Mouse (Mus musculus) neutrophil, adult 5-6 weeks (primary cell): ENCODE measurements around the gene Slc45a3. TPM values are rescaled to one million over a fixed set of nuclear protein-coding genes. Genes with fewer than 3 reads are reported as not detected.

Source experiments
- ATAC-seq: fragments of 151-379, 151-347 bp; 2 replicates; pipeline ENCODE4 v1.8.0; 2017; ENCODE audit warnings: mild to moderate bottlenecking, moderate TSS enrichment; ENCODE audit not compliant: insufficient number of reproducible peaks, poor library complexity, low FRiP score, severe bottlenecking; ENCODE audit errors: extremely low read depth
- total RNA-seq: library from RNA; stranded (forward); fragments of 200-1000 nt; gene quantifications from 2 replicates; pipeline ENCODE4 v1.2.3, GENCODE M21; 2017

Slc45a3 gene
- total RNA-seq, 1 experiment from 2014 or later = not detected

DNA sequence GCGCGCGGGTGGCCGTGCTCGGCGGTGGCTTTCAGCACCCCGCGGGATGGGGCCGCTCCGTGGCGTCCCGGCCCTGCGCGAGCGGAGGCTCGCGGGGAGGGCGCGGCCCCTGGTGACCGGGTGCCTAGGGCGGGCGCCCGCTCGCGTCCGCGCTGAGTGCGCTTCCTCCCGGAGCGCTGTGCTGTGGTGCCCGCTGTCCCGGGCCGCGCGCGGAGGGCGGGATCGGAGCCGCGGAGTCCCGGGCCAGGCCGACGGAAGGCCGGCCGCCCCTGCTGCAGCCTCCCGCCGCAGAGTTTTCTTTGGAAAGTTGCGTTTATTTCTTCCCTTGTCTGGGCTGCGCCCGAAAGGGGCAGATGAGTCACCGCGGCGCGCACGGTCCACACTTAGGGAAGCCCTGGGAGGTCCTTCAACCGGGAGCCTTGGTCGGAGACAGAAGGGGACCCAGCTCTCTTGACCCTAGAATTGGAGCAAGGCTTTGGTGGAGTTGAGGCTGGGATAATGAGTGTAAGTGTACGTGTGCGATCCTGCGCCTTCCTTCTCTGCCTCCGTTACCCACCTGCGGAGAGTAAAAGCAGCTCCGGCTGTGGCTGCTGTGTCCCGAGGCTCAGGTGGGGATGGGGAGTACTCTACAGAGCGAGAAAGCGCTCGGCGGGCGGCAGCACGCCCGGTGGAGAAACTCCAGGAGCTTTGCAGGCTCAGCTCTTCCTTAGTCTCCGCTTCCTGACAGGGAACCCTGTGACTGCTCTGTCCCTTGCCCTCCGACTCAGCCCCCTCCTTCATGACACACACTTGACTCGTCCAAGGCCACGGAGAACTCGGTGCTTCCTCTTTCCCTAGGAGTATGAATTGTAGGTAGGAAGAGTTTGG, 551 bp downstream of the Slc45a3 start:
- no peak for ATAC-seq

DNA sequence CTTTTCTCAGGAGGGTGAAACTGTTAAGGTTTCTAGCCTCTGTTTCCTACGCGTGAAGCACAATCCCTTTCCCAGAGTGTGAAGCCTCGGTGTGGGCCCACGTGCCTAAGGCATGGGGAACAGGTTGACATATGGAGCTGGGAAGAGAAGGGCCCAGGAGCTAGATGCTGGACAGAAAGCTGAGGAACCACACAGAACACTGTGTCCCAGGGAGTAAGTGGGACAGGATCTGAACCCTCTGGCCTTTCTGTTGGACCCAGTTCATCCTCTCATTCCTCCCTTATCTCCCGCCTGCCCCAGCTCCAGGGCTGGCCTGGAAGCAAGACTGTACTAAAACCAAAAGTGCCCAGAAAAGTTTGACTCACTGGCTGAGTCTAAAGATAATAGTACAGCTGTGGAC, 1.3 kb downstream of the Slc45a3 start:
- no peak for ATAC-seq

- no peak for ATAC-seq
Measured at GRCm38 (mm10) chr1:131964580-131964979, 1.8 kb downstream of the Slc45a3 start.

DNA sequence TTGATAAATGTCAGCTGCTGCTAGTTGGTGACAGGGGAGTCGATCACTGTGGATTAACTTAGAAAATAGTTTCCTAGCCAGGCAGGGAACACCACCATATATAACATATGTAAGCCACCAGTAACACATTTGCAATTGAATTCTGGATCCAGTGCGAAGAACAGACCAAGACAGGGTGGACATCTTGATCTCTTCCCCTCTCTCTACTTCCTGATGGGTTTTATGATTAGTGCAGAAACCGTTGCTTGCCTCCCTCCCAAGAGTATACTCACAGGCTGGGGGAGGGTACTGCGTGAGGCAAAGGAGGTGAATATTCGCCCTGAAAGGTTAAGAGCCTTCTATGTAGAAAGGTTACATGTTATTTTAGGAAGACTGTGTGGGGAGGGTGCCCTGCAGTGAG, 3.1 kb downstream of the Slc45a3 start:
- no peak for ATAC-seq

DNA sequence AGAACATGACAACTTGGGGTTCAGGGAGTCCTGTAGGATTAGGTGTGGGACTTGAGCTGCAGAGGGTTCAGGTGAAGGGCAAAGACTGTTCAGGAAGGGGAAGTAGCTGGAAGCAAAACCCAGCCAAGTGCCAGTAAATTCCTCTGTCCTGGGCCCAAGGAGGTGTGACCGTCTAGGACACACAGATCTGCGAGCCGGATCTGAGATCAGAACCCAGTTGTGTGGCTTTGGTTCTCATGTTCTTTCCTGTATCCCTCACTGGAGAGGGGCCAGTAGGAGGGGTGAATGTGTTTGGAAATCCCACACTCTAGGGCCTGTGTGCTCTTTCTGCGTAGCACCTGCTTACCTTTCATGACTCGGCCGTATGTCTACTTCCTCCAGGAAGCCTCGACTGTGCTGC, 4.6 kb downstream of the Slc45a3 start:
- ATAC-seq = no peak

DNA sequence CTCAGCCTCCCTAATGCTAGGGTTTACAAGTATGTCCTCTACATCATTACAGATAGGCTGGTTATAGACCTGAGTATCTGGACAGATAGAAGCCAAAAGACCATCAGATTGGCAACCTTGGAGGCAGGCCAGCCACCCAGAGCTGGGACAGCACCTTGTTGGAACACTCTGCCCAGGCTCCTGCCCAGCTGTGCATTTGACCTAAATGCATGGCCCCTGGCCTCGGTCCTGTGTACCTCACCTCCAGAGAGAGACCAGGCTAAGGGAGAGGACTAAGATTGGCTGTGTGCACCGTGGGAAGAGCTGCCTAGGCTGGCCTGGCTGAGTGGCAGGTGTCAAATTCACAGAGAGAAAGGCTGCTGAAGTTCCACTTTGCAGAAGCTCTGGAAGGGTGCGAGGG, 5.8 kb downstream of the Slc45a3 start:
- no peak for ATAC-seq

DNA sequence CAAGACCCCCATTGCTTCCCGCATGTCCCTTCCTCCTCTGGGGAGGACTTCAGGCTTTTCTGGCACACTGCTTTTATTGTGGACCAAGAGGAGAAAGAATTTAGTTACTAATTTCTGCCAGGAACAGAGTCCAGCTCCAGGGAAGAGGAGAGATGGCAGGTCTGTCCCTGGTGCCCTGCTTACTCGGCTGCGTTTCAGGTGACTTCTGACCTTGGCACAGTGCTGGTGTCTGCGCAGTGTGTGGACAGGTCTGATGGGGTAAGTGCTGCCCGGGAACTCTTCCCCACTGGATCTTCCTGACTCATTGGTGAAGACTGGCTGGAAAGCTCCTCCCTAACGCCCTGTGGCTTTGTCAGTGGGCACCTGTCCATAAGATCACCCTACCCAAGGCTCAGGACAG, 6.2 kb downstream of the Slc45a3 start:
- ATAC-seq = no peak

DNA sequence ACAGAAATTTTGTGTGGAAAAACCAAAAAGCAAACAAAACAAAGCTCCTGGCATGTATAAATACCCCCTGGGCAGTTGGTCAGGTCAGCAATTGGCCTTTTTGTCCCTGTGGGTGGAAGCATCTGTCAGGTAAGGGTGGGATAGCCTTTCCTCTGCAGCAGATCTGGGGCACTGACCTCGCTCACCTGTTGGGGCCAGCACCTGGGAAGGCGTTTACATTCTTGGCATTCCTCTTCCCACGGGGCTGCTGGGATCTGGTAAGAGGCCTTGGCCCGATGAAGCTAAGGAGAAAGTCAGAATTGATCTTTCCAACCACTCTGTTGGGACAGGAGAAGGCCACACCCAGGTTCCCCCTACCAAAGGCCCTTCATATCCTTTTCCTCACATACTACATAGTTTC, 7.1 kb downstream of the Slc45a3 start:
- ATAC-seq = no peak

DNA sequence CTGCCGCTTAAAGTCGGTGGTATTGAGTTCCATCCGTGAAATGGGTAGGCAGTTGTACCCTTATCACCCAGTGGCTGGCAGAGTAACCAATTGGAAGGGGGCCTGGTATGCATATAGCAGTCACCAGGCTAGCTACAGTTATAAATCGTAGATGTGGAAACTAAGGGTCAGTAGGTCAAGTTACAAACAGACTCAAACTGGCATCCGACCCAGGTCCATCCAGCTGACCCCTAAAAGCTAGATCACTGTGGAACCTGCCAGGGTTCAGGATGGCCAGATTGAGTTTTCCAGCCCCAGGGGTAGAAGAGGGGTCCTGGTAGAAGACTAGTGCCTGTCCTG, 7.5 kb downstream of the Slc45a3 start:
- ATAC-seq = no peak

- no peak for ATAC-seq
Measured at GRCm38 (mm10) chr1:131970661-131971520, 8.1 kb downstream of the Slc45a3 start.

DNA sequence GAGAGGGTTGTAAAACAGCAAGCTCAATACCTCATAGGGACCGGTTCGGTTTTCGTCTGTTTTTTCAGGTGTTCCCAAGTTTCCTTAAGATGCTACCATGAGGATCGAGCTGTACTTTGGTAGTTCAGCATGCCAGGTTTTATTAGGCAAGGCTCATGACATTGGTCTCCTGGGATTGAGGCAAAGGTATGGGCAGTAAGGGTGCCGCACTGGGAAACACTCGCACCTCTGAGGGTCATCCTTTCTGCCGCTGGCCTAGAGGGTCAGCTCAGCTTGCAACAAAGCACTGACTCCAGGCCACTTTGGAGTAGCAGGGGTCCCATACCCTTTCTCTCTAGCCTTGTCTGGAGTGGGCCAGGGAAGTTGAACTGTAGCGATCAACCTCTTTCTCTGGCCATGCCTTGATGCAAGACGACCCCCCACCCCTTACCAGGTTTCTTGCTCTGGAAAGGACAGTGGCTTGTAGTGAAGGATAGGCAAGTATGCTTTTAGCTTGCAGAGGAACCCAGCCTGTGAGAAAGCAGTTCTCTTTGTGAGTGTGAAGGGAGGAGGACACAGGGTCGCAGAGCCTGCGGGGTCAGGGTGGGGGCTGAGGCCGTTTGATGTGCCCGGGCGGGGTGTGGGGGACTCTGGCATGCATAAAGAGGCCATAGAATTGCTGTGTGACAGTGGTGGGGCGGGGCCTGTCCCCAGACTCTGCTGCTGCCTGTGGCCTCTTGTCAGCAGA, 9.2 kb downstream of the Slc45a3 start:
- ATAC-seq = no peak

- no peak for ATAC-seq
Measured at GRCm38 (mm10) chr1:131972498-131973334, 9.9 kb downstream of the Slc45a3 start.

DNA sequence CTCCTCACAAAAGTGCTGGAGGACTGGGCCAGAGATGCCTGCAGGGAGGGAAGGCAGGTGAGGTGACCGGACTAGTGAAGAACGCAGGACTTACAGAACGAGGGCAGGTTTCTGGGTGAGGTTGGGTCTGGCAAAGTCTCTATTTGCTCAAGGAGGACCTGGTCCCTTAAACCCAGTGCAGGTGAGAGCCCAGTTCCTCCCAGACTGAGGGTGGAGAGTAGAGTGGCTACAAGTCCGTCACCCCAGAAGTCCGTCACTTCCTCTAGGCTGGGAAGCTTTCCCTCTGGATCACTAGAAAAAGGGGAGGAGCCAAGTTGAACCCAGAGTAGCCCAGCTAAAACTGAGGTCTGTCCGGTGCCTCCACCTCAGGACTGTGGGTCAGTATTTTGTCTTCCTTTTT, 11.2 kb downstream of the Slc45a3 start:
- no peak for ATAC-seq

- ATAC-seq = no peak
Measured at GRCm38 (mm10) chr1:131976886-131977285, 14.1 kb downstream of the Slc45a3 start.

DNA sequence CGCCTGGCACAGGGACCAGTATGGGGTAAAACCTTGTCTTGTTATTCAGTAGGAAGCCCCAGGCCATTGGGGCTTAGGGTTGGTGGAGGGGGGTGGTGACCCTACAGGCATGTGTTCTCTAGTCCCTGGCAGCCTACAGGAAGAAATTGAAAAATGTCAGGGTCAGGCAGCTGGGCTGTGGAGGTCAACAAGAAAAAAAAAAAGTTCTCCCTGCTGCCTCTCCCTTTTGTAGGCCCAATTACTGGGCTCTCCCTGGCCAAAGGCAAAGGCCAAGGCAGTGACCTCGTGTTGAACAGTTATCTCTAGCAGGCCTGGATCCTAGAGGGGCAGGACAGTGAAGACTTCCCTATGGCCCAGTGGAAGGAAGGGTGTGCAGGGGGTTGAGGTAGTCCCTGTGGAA, 17.7 kb downstream of the Slc45a3 start:
- ATAC-seq = no peak

- peak; percentile 65 for ATAC-seq
Measured at GRCm38 (mm10) chr1:131981378-131982013, 18.7 kb downstream of the Slc45a3 start.

- ATAC-seq = peak; percentile 84
Measured at GRCm38 (mm10) chr1:131982907-131983306, 20.1 kb downstream of the Slc45a3 start.

GRCm38 (mm10) chr1:131983806-131984205, 21.0 kb downstream of the Slc45a3 start:
- no peak for ATAC-seq
